Mouse (Mus musculus) liver, postnatal 0 days (tissue): ENCODE measurements around the gene Rere. TPM values are rescaled to one million over a fixed set of nuclear protein-coding genes. Genes with fewer than 3 reads are reported as not detected.
A peak's percentile ranks its signal among the peaks of the same experiment; 100 is the strongest.

Experiments used
- ATAC-seq: fragments of 200-750 bp; cut with Nextera tagmentation; 2 replicates; pipeline ENCODE4 v1.8.0; 2017; ENCODE audit warnings: mild to moderate bottlenecking, moderate library complexity
- DNase-seq: peaks from one replicate; pipeline ENCODE4 v3.0.0-alpha.2; 2016
- H3K27ac ChIP-seq: fragments of 300-500 bp; sonication (generic); 2 replicates; pipeline ENCODE4 v1.5.1; 2014; ENCODE audit warnings: antibody characterized with exemption, moderate library complexity, mild to moderate bottlenecking, low read depth
- H3K27me3 ChIP-seq: fragments of 300-500 bp; sonication (generic); 2 replicates; pipeline ENCODE4 v1.6.1; 2014; ENCODE audit warnings: low read length, control low read depth, mixed read lengths; ENCODE audit not compliant: insufficient read depth
- H3K36me3 ChIP-seq: fragments of 300-500 bp; sonication (generic); replicated peaks from 2 replicates; pipeline ENCODE4 v1.6.1; 2014; ENCODE audit warnings: mild to moderate bottlenecking, control low read depth, low read length, moderate library complexity, mixed read lengths; ENCODE audit not compliant: insufficient read depth
- H3K4me1 ChIP-seq: fragments of 300-500 bp; sonication (generic); 2 replicates; pipeline ENCODE4 v1.6.1; 2014; ENCODE audit warnings: antibody characterized with exemption, mild to moderate bottlenecking, control low read depth; ENCODE audit not compliant: insufficient read depth
- H3K4me2 ChIP-seq: fragments of 300-500 bp; sonication (generic); 2 replicates; pipeline ENCODE4 v1.6.1; 2014; ENCODE audit warnings: low read depth, mild to moderate bottlenecking, low read length, moderate library complexity, mixed read lengths
- H3K4me3 ChIP-seq: fragments of 300-500 bp; sonication (generic); 2 replicates; pipeline ENCODE4 v1.5.1; 2014; ENCODE audit warnings: low read depth, low read length
- H3K9ac ChIP-seq: fragments of 300-500 bp; sonication (generic); replicated peaks from 2 replicates; pipeline ENCODE4 v1.6.1; 2014; ENCODE audit warnings: mild to moderate bottlenecking, moderate library complexity
- H3K9me3 ChIP-seq: fragments of 300-500 bp; sonication (generic); 2 replicates; pipeline ENCODE4 v1.6.1; 2016; ENCODE audit warnings: mild to moderate bottlenecking, control low read depth, low read length, mixed read lengths
- CTCF ChIP-seq: sonication (generic); IDR thresholded peaks from 2 replicates; pipeline ENCODE4 v1.5.1; 2016; ENCODE audit warnings: antibody characterized with exemption, low read depth
- EP300 ChIP-seq: IDR thresholded peaks from 2 replicates; pipeline ENCODE4 v1.6.1; 2016; ENCODE audit warnings: antibody characterized with exemption, low read depth, mild to moderate bottlenecking
- WGBS: fragments of 180-500 bp; shearing (Covaris S2); extraction: QIAGEN DNeasy Blood & Tissue Kit; methylation state at CpG from one replicate; pipeline ENCODE4 v1.1.7; 2014; ENCODE audit not compliant: insufficient replicate concordance; 5-methylcytosine and 5-hydroxymethylcytosine counted together
- polyA plus RNA-seq: library from polyadenylated mRNA; unstranded; fragments of >200 nt; fragmentation: Nextera tagmentation; extraction: Ambion mirVana; gene quantifications from 2 replicates; pipeline ENCODE4 v1.2.1, GENCODE M21; 2015

Rere gene
- polyA plus RNA-seq, 1 experiment from 2014 or later = 4.3 TPM

GRCm38 (mm10) chr4:150236521-150237481 lies 44.6 kb upstream of the Rere start, which contains the start of gene Eno1:
TSS of gene Eno1 (plus strand) at chr4:150236721.
- H3K27ac ChIP-seq = peak within 1 kb of the TSS; percentile 97
- H3K9me3 ChIP-seq = no peaks in the 10 kb centered on the region
- ATAC-seq = peak; percentile 95
- WGBS = under 1% methylated on average over 59 of the region's 78 CpGs
- peaks cover 15% of the 10 kb centered on the region for H3K36me3 ChIP-seq
- TF ChIP-seq CTCF (no peak; the same call in 1 of the 2 replicates), EP300 (no peak)
- DNase-seq = peak; percentile 99
- H3K4me3 ChIP-seq = peak within 1 kb of the TSS; percentile 81
- H3K4me2 ChIP-seq = peak within 1 kb of the TSS; percentile 85
- H3K9ac ChIP-seq = peak within 1 kb of the TSS; percentile 78
- H3K27me3 ChIP-seq = no peaks in the 10 kb centered on the region
- peaks cover 34% of the 10 kb centered on the region for H3K4me1 ChIP-seq

GRCm38 (mm10) chr4:150237636-150238361 lies 43.6 kb upstream of the Rere start:
- Histone ChIP-seq H3K4me2 (peak overlapping the region; percentile 85), H3K4me3 (peak overlapping the region; percentile 81), H3K27ac (peak overlapping the region; percentile 97), H3K9me3 (no peaks in the 10 kb centered on the region), H3K4me1 (peaks cover 40% of the 10 kb centered on the region), H3K36me3 (peaks cover 24% of the 10 kb centered on the region), H3K9ac (peak overlapping the region; percentile 78), H3K27me3 (no peaks in the 10 kb centered on the region)
- under 1% methylated on average over 21 of the region's 21 CpGs for WGBS
- ATAC-seq (peak; percentile 13), DNase-seq (peak; percentile 62)
- no peak for TF ChIP-seq CTCF
- no peak for TF ChIP-seq EP300

GRCm38 (mm10) chr4:150238433-150239086 lies 42.9 kb upstream of the Rere start:
- peak overlapping the region; percentile 97 for H3K27ac ChIP-seq
- ATAC-seq = no peak
- WGBS = 27% methylated on average over 3 of the region's 3 CpGs

GRCm38 (mm10) chr4:150239087-150239480 lies 42.4 kb upstream of the Rere start:
- H3K27ac ChIP-seq = peak overlapping the region; percentile 62; the same call in 1 of the 2 replicates
- no peak for ATAC-seq
- no peak for DNase-seq
- peak overlapping the region; percentile 85 for H3K4me2 ChIP-seq
- no peaks in the 10 kb centered on the region for H3K27me3 ChIP-seq
- H3K9me3 ChIP-seq = no peaks in the 10 kb centered on the region
- no peak for TF ChIP-seq CTCF
- TF ChIP-seq EP300 = no peak
- peak overlapping the region; percentile 78 for H3K9ac ChIP-seq
- H3K4me1 ChIP-seq = peaks cover 44% of the 10 kb centered on the region
- peaks cover 37% of the 10 kb centered on the region for H3K36me3 ChIP-seq
- WGBS = 48% methylated on average over 5 of the region's 5 CpGs
- H3K4me3 ChIP-seq = peak overlapping the region; percentile 81

More at GRCm38 (mm10) chr4:150238433-150239086, 42.9 kb upstream of the Rere start:
- Histone ChIP-seq H3K27me3 (no peaks in the 10 kb centered on the region), H3K36me3 (peaks cover 32% of the 10 kb centered on the region), H3K9ac (peak overlapping the region; percentile 78), H3K4me1 (peaks cover 42% of the 10 kb centered on the region), H3K4me2 (peak overlapping the region; percentile 85), H3K4me3 (peak overlapping the region; percentile 81), H3K9me3 (no peaks in the 10 kb centered on the region)
- TF ChIP-seq EP300 (no peak), CTCF (no peak)
- no peak for DNase-seq

GRCm38 (mm10) chr4:150239503-150239902 lies 41.9 kb upstream of the Rere start:
- Histone ChIP-seq H3K9ac (peak overlapping the region; percentile 78; the same call in 1 of the 2 replicates), H3K36me3 (peaks cover 41% of the 10 kb centered on the region), H3K4me2 (peak overlapping the region; percentile 85), H3K4me1 (peaks cover 44% of the 10 kb centered on the region), H3K27ac (peak overlapping the region; percentile 62), H3K9me3 (no peaks in the 10 kb centered on the region), H3K27me3 (no peaks in the 10 kb centered on the region), H3K4me3 (peak overlapping the region; percentile 81)
- 32% methylated on average over 6 of the region's 6 CpGs for WGBS
- no peak for ATAC-seq
- no peak for TF ChIP-seq CTCF
- no peak for TF ChIP-seq EP300
- no peak for DNase-seq
